Mouse (Mus musculus) gastrocnemius, postnatal 14 days (tissue): ENCODE results near the gene Def6. TPM values are rescaled to one million over a fixed set of nuclear protein-coding genes. Genes with fewer than 3 reads are reported as not detected.
"Not testable (repeated sequence)": the region's sequence is repeated elsewhere in the genome, so short reads cannot be mapped to it uniquely, and the experiment has no call there.

Experiments used
- DNase-seq: peaks from one replicate; pipeline ENCODE4 v3.0.0; 2021; ENCODE audit warnings: mixed read lengths
- intact Hi-C: fragments of 180-260 bp; cut with DNase I; formaldehyde crosslinking; loops from one replicate; pipeline ENCODE4 v1.15.1; 2025; ENCODE audit warnings: low total_unique reads
- total RNA-seq, 2 experiments: library from RNA; stranded (reverse); gene quantifications; 2 replicates each; pipeline ENCODE4 v1.2.3; 2021

Gene Def6
- total RNA-seq, 2 experiments from 2014 or later, result 2.2 to 2.7 TPM

GRCm38 (mm10) chr17:28204052-28204720, 3.4 kb upstream of the Def6 start:
- intact Hi-C loops, result no loop called here
- peak; percentile 46 for DNase-seq

- no peak for DNase-seq
- intact Hi-C loops, result no loop called here
These were observed 2.1 kb upstream of the Def6 start for GRCm38 (mm10) chr17:28205443-28205842.

GRCm38 (mm10) chr17:28207092-28207491, 486 bp upstream of the Def6 start:
- no peak for DNase-seq
- intact Hi-C loops, result no loop called here

- DNase-seq, result no peak
- intact Hi-C loops, result no loop called here
These were observed 685 bp downstream of the Def6 start for GRCm38 (mm10) chr17:28208314-28208612.

- no peak for DNase-seq
- intact Hi-C loops, result no loop called here
These were observed 2.0 kb downstream of the Def6 start for GRCm38 (mm10) chr17:28209457-28210110.

GRCm38 (mm10) chr17:28211921-28212341, 4.4 kb downstream of the Def6 start:
- no peak for DNase-seq
- intact Hi-C loops, result no loop called here

- intact Hi-C loops, result no loop called here
- no peak for DNase-seq
These were observed 4.8 kb downstream of the Def6 start for GRCm38 (mm10) chr17:28212391-28212790.

GRCm38 (mm10) chr17:28213236-28213635, 5.7 kb downstream of the Def6 start:
- DNase-seq, result no peak
- intact Hi-C loops, result no loop called here

- intact Hi-C loops, result no loop called here
- DNase-seq, result no peak
These were observed 9.2 kb downstream of the Def6 start for GRCm38 (mm10) chr17:28216791-28217190.

GRCm38 (mm10) chr17:28217721-28218649, 10.4 kb downstream of the Def6 start:
- intact Hi-C loops, result no loop called here
- DNase-seq, result no peak

- DNase-seq, intact Hi-C loops: not testable (repeated sequence)
These were observed 14.9 kb downstream of the Def6 start for GRCm38 (mm10) chr17:28222463-28222862.

- peak; percentile 93 for DNase-seq
- intact Hi-C loops, result no loop called here
These were observed 16.2 kb downstream of the Def6 start for GRCm38 (mm10) chr17:28223561-28224391.

GRCm38 (mm10) chr17:28224615-28225014, 17.0 kb downstream of the Def6 start:
- intact Hi-C loops, result no loop called here
- no peak for DNase-seq

GRCm38 (mm10) chr17:28226014-28226413, 18.4 kb downstream of the Def6 start:
- intact Hi-C loops, result no loop called here
- DNase-seq, result peak; percentile 95

- DNase-seq, result no peak
- intact Hi-C loops, result no loop called here
These were observed 22.9 kb downstream of the Def6 start for GRCm38 (mm10) chr17:28230486-28230885.

GRCm38 (mm10) chr17:28231026-28231736, 23.6 kb downstream of the Def6 start:
- DNase-seq, result no peak
- intact Hi-C loops, result no loop called here

- intact Hi-C loops, result no loop called here
- DNase-seq, result peak; percentile 99
These were observed 25.0 kb downstream of the Def6 start, which contains the start of gene Ppard for GRCm38 (mm10) chr17:28232475-28233060. Ppard (plus strand) TSS chr17:28232700.

- intact Hi-C loops, result no loop called here
- DNase-seq, result peak; percentile 50
These were observed 25.6 kb downstream of the Def6 start for GRCm38 (mm10) chr17:28233091-28233731.
